ENCODE assay signal across 19 mouse cellular contexts in the genomic region with DNA sequence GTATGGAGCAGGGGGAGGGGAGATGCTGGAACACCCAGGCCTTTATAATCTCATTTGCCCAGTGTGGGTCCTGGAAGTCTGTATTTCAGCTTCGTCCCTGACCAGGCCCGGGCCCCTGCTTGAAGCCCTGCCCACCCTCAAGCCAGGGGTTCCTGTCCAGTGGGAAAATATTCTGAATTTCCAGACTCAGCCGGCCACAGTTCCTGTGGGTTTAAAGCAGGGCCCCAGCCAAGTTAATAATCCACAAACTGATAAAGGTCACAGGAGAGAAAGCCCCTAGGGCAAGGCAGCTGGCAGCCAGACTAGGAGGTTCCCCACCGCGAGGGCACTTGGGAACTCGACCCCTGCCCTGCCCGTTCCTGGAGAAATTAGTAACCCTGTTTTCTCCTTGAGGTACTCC. TPM values are rescaled to one million over a fixed set of nuclear protein-coding genes. Genes with fewer than 3 reads are reported as not detected.
DNase-seq lines count a peak whose midpoint lies in the region; ATAC-seq and TF ChIP-seq lines count a peak whose summit lies in the region.
"Had no signal": no experiment of that assay in that cellular context is flagged by ENCODE, and none has a peak within 500 bp of the region (broad histone marks: within the 10 kb centered on the region; RNA-seq: fewer than 3 reads in every experiment).

No protein-coding gene starts in this region.

- no peak for TF ChIP-seq EP300 in heart, adult 2 months (IDR thresholded peaks at IDR 0.05; ENCODE audit: insufficient read depth, low read depth, low read length)

- peak; percentile 87 for DNase-seq in heart, adult 11 months
- DNase-seq in heart, adult 2 months, result no peak
- no peak for DNase-seq in liver, embryonic 11.5 days (ENCODE audit: low spot score)
- no peak for DNase-seq in urinary bladder, postnatal 36 days (ENCODE audit: low spot score in 2 of 2)
- DNase-seq in gastrocnemius, adult 2 months, result no peak
- no peak for DNase-seq in ovary, adult 18-20 months (ENCODE audit: low spot score)
- DNase-seq: cerebellum, adult 8-10 months; left cerebral cortex, postnatal 4 days; right cerebral cortex, adult 18-20 months; thymus, adult 18-20 months had no signal

- no peaks in the 10 kb centered on the region for H3K27me3 ChIP-seq in heart, adult 2 months (ENCODE audit: control insufficient read depth, insufficient read depth, low read length)
- no peaks in the 10 kb centered on the region for H3K27me3 ChIP-seq in kidney, embryonic 16.5 days (ENCODE audit: insufficient read depth, low read length)
- no peaks in the 10 kb centered on the region for H3K27me3 ChIP-seq in liver, embryonic 11.5 days (replicated peaks; ENCODE audit: control insufficient read depth, insufficient read depth, low read length)
- H3K27me3 ChIP-seq: neural tube, embryonic 15.5 days had no signal

- TF ChIP-seq CTCF in heart, adult 2 months (IDR thresholded peaks at IDR 0.05), result no peak
- no peak for TF ChIP-seq CTCF in gastrocnemius, adult 2 months (IDR thresholded peaks at IDR 0.05)

- H3K9ac ChIP-seq in heart, adult 2 months (ENCODE audit: low read depth, low read length), result no peak overlapping the region
- peak overlapping the region; percentile 32; the same call in 1 of the 2 replicates for H3K9ac ChIP-seq in kidney, embryonic 16.5 days (replicated peaks; ENCODE audit: low read length)
- no peak overlapping the region for H3K9ac ChIP-seq in liver, embryonic 11.5 days (ENCODE audit: low read depth, low read length)
- H3K9ac ChIP-seq: lung, embryonic 15.5 days; neural tube, embryonic 15.5 days had no signal

- peak; percentile 80 for ATAC-seq in kidney, embryonic 16.5 days (ENCODE audit: low FRiP score, low TSS enrichment)
- ATAC-seq in liver, embryonic 11.5 days (replicated peaks; ENCODE audit: low FRiP score), result no peak
- ATAC-seq in monocyte, adult 5-6 weeks (replicated peaks; ENCODE audit: insufficient number of reproducible peaks, low FRiP score, low TSS enrichment, poor library complexity, severe bottlenecking), result no peak

- no peak overlapping the region for H3K27ac ChIP-seq in heart, adult 2 months
- H3K27ac ChIP-seq in kidney, embryonic 16.5 days (ENCODE audit: low read length), result peak overlapping the region; percentile 96
- peak overlapping the region; percentile 74 for H3K27ac ChIP-seq in liver, embryonic 11.5 days (ENCODE audit: low read depth, low read length)
- no peak overlapping the region for H3K27ac ChIP-seq in gastrocnemius, adult 2 months
- H3K27ac ChIP-seq: lung, embryonic 15.5 days; neural tube, embryonic 15.5 days had no signal

- peaks cover 5% of the 10 kb centered on the region; the same call in 1 of the 2 replicates for H3K4me1 ChIP-seq in heart, adult 2 months (ENCODE audit: control insufficient read depth, insufficient read depth, low read length)
- H3K4me1 ChIP-seq in kidney, embryonic 16.5 days (ENCODE audit: insufficient read depth, low read length), result peaks cover 42% of the 10 kb centered on the region
- peaks cover 5% of the 10 kb centered on the region for H3K4me1 ChIP-seq in liver, embryonic 11.5 days (replicated peaks; ENCODE audit: control insufficient read depth, insufficient read depth, low read length)
- H3K4me1 ChIP-seq: neural tube, embryonic 15.5 days had no signal

- no peaks in the 10 kb centered on the region for H3K9me3 ChIP-seq in kidney, embryonic 16.5 days (ENCODE audit: low read length)
- no peaks in the 10 kb centered on the region for H3K9me3 ChIP-seq in liver, embryonic 11.5 days (ENCODE audit: control insufficient read depth, low read length)
- H3K9me3 ChIP-seq: lung, embryonic 15.5 days; neural tube, embryonic 15.5 days had no signal

- TF ChIP-seq POLR2A in heart, adult 2 months (IDR thresholded peaks at IDR 0.05; ENCODE audit: insufficient read depth, low read depth, low read length), result no peak

- H3K79me2 ChIP-seq in heart, adult 2 months (replicated peaks; ENCODE audit: control insufficient read depth, insufficient read depth, low read length), result no peaks in the 10 kb centered on the region

- H3K4me2 ChIP-seq in kidney, embryonic 16.5 days (replicated peaks; ENCODE audit: low read depth, low read length), result no peak overlapping the region
- H3K4me2 ChIP-seq in liver, embryonic 11.5 days, result no peak overlapping the region
- H3K4me2 ChIP-seq: lung, embryonic 15.5 days; neural tube, embryonic 15.5 days had no signal

- intact Hi-C loops in heart, adult 2 months (cut with DNase I), result no loop called here
- intact Hi-C loops in gastrocnemius, adult 2 months (cut with DNase I), result no loop called here

- no peaks in the 10 kb centered on the region for H3K36me3 ChIP-seq in heart, adult 2 months (ENCODE audit: control insufficient read depth, insufficient read depth, low read length)
- no peaks in the 10 kb centered on the region for H3K36me3 ChIP-seq in kidney, embryonic 16.5 days (ENCODE audit: insufficient read depth, low read length)
- H3K36me3 ChIP-seq in liver, embryonic 11.5 days (ENCODE audit: control insufficient read depth, insufficient read depth, low read length), result no peaks in the 10 kb centered on the region
- H3K36me3 ChIP-seq: lung, embryonic 15.5 days; neural tube, embryonic 15.5 days had no signal

- no peak overlapping the region for H3K4me3 ChIP-seq in heart, adult 2 months
- no peak overlapping the region for H3K4me3 ChIP-seq in kidney, embryonic 16.5 days (ENCODE audit: low read length)
- H3K4me3 ChIP-seq in liver, embryonic 11.5 days (ENCODE audit: low read depth, low read length), result no peak overlapping the region
- no peak overlapping the region for H3K4me3 ChIP-seq in gastrocnemius, adult 2 months
- H3K4me3 ChIP-seq: erythroblast, embryonic 14.5 days; lung, embryonic 15.5 days; neural tube, embryonic 15.5 days had no signal

- WGBS in heart, adult 2 months, result 65% methylated on average over 7 of the region's 7 CpGs
- 49% methylated on average over 7 of the region's 7 CpGs for WGBS in kidney, embryonic 16.5 days
- 58% methylated on average over 7 of the region's 7 CpGs for WGBS in liver, embryonic 11.5 days

RNA-seq across cellular contexts. Expression of a gene that starts 8.7 kb away (rescaled TPM):
- total RNA-seq in heart, adult 2 months (2021), result under 1 TPM in 1 of 2 experiments, not detected in 1; 0.13 TPM
- polyA plus RNA-seq in heart, adult 2 months (2012; rRNA removed), result 0.33 TPM in 1 of 2 replicates, not detected in the other
- 0.12 and 0.35 TPM in 2 replicates for polyA plus RNA-seq in kidney, embryonic 16.5 days (2015; fragmentation: Nextera tagmentation; extraction: Ambion mirVana)
- polyA plus RNA-seq in liver, embryonic 11.5 days (2014; fragmentation: Nextera tagmentation; extraction: Ambion mirVana), result 0.18 and 0.27 TPM in 2 replicates
- total RNA-seq in monocyte, adult 5-6 weeks (2017), result not detected in 3 replicates
- total RNA-seq in gastrocnemius, adult 2 months (2021), result not detected
- total RNA-seq: layer of hippocampus, postnatal 25 days; megakaryocyte, adult 5-6 weeks had no signal
- polyA plus RNA-seq: erythroblast, embryonic 14.5 days; lung, embryonic 15.5 days; spleen, adult 2 months had no signal

RNA-seq across cellular contexts. Expression of a gene that starts 13.3 kb away (rescaled TPM):
- not detected for total RNA-seq in heart, adult 2 months (2021)
- 0.06 and 0.18 TPM in 2 replicates for polyA plus RNA-seq in heart, adult 2 months (2012; rRNA removed)
- polyA plus RNA-seq in kidney, embryonic 16.5 days (2015; fragmentation: Nextera tagmentation; extraction: Ambion mirVana), result 28.4 and 31.5 TPM in 2 replicates
- not detected in 2 replicates for polyA plus RNA-seq in liver, embryonic 11.5 days (2014; fragmentation: Nextera tagmentation; extraction: Ambion mirVana)
- 0.39 TPM in 1 of 3 replicates, not detected in the others for total RNA-seq in monocyte, adult 5-6 weeks (2017)
- not detected for total RNA-seq in gastrocnemius, adult 2 months (2021)
- total RNA-seq: layer of hippocampus, postnatal 25 days; left cerebral cortex, postnatal 4 days had no signal
- polyA plus RNA-seq: erythroblast, embryonic 14.5 days; frontal cortex, adult 2 months had no signal

RNA-seq across cellular contexts. Expression of a gene that starts 26.5 kb away (rescaled TPM):
- total RNA-seq in heart, adult 2 months (2021), result 1 to 10 TPM; 1.9 to 2.7 TPM
- polyA plus RNA-seq in heart, adult 2 months (2012; rRNA removed), result 2.3 and 3.3 TPM in 2 replicates
- polyA plus RNA-seq in kidney, embryonic 16.5 days (2015; fragmentation: Nextera tagmentation; extraction: Ambion mirVana), result 9.0 and 10.5 TPM in 2 replicates
- 5.7 and 6.0 TPM in 2 replicates for polyA plus RNA-seq in liver, embryonic 11.5 days (2014; fragmentation: Nextera tagmentation; extraction: Ambion mirVana)
- total RNA-seq in monocyte, adult 5-6 weeks (2017), result 23.8 to 24.6 TPM (median 24.2 TPM) in 3 replicates
- total RNA-seq in gastrocnemius, adult 2 months (2021), result under 1 TPM; 0.95 to 0.99 TPM

RNA-seq across cellular contexts. Expression of a gene that starts 29.1 kb away (rescaled TPM):
- 10 to 100 TPM; 26.6 to 30.0 TPM for total RNA-seq in heart, adult 2 months (2021)
- 22.9 and 31.9 TPM in 2 replicates for polyA plus RNA-seq in heart, adult 2 months (2012; rRNA removed)
- polyA plus RNA-seq in kidney, embryonic 16.5 days (2015; fragmentation: Nextera tagmentation; extraction: Ambion mirVana), result 4.7 and 4.8 TPM in 2 replicates
- polyA plus RNA-seq in liver, embryonic 11.5 days (2014; fragmentation: Nextera tagmentation; extraction: Ambion mirVana), result 8.4 and 8.9 TPM in 2 replicates
- 20.7 to 29.6 TPM (median 24.3 TPM) in 3 replicates for total RNA-seq in monocyte, adult 5-6 weeks (2017)
- total RNA-seq in gastrocnemius, adult 2 months (2021), result 10 to 100 TPM; 14.8 to 22.3 TPM

RNA-seq across cellular contexts. Expression of a gene that starts 29.2 kb away (rescaled TPM):
- 1,000 to 10,000 TPM; 1,964 to 2,328 TPM for total RNA-seq in heart, adult 2 months (2021)
- 830 and 1,376 TPM in 2 replicates for polyA plus RNA-seq in heart, adult 2 months (2012; rRNA removed)
- polyA plus RNA-seq in kidney, embryonic 16.5 days (2015; fragmentation: Nextera tagmentation; extraction: Ambion mirVana), result 942 and 981 TPM in 2 replicates
- 835 and 884 TPM in 2 replicates for polyA plus RNA-seq in liver, embryonic 11.5 days (2014; fragmentation: Nextera tagmentation; extraction: Ambion mirVana)
- total RNA-seq in monocyte, adult 5-6 weeks (2017), result 553 to 728 TPM (median 631 TPM) in 3 replicates
- total RNA-seq in gastrocnemius, adult 2 months (2021), result 100 to 1,000 TPM; 680 to 956 TPM

Comparison
In these comparisons a context has a peak if more than half of its experiments do, and no peak if none do; other contexts are left out.
1. H3K27ac ChIP-seq: peak in kidney, embryonic 16.5 days (single experiment) and liver, embryonic 11.5 days (single experiment); none in heart, adult 2 months (single experiment) and gastrocnemius, adult 2 months (single experiment).